Mouse (Mus musculus): Measurements from ENCODE around the gene Dtnb.

DNA sequence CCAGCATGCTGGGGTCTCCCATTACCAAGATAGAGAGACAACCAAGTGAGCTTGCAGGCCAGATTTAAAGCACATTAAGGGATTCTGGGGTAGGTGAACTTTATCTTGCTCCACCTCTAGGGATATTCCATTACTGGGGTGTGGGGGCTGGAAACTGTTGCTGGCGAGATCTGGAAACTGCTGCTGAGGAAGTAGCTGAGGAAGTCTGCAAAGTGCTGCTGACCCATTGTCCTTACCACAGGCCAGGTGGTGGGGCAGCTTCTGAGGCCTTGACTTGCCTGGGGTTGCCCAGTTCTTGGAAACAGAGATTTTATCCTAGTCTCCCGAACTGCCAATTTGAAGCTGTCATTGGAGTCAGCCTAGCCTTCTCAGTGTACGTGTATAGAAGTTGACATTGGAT is 26.7 kb upstream of the Dtnb start:
- TF ChIP-seq GATA1 (IDR thresholded peaks at IDR 0.05; ENCODE audit: borderline replicate concordance, low read length) (no peak), CTCF (IDR thresholded peaks at IDR 0.05; ENCODE audit: low read depth, low read length) (no peak)
